Mouse (Mus musculus): ENCODE results near the gene Jade1. TPM values are rescaled to one million over a fixed set of nuclear protein-coding genes. Genes with fewer than 3 reads are reported as not detected.

Gene Jade1
- polyA plus RNA-seq, 1 experiment from 2014 or later, result 17.7 TPM

DNA sequence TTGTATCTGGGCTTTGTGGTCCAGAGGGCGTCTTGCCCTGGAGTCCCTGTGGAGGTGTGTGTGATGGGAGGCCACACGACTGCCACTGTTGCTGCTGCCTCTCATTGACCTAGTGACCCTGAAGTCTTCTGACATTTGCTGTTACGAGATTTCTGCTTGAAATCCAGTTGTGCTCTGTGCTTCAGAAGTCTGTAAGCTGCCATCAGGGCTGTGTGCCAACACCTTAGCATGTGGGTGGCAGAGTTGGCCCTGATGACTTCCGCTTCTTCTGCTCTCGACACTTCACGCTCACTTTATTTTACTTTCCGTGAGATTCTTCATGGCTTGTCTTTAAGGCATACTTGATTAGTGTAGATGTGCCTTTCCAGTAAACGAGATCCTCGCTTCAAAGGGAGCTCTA is 42.9 kb downstream of the Jade1 start:
- no peaks in the 10 kb centered on the region for H3K27me3 ChIP-seq (ENCODE audit: low read depth, poor library complexity, severe bottlenecking)
- WGBS, result 84% methylated on average over 9 of the region's 9 CpGs
- no peak overlapping the region for H3K4me3 ChIP-seq
- peaks cover 9% of the 10 kb centered on the region for H3K4me1 ChIP-seq
- peaks cover 85% of the 10 kb centered on the region for H3K36me3 ChIP-seq
- no peaks in the 10 kb centered on the region for H3K9me3 ChIP-seq (replicated peaks)
- H3K27ac ChIP-seq (replicated peaks), result no peak overlapping the region
- no peak for DNase-seq (ENCODE audit: low spot score)

DNA sequence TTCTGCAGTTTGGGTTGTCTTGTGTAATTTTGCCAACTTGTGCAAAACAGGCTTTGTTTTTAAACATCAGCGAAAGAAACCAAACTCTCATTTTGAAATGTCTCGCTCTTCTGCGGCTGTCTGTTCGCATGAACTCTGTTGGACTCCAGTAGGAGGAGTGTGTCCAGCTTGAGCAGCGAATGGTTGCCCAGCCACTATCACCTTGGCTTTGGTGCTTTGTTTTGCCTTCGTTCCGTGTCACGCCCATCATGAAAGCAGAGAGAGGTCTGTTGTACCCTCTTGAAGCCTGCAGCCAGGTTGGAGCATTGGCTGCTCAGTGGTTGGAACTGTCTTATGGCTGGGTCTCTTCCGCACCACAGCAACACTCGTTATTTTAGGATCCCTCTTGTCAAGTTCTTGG is 43.7 kb downstream of the Jade1 start:
- Histone ChIP-seq H3K4me1 (peaks cover 17% of the 10 kb centered on the region), H3K27me3 (ENCODE audit: low read depth, poor library complexity, severe bottlenecking) (no peaks in the 10 kb centered on the region), H3K9me3 (replicated peaks) (no peaks in the 10 kb centered on the region), H3K27ac (replicated peaks) (peak overlapping the region; percentile 55), H3K36me3 (peaks cover 82% of the 10 kb centered on the region), H3K4me3 (no peak overlapping the region)
- 91% methylated on average over 10 of the region's 10 CpGs for WGBS
- no peak for DNase-seq (ENCODE audit: low spot score)

- Histone ChIP-seq H3K4me1 (peaks cover 20% of the 10 kb centered on the region), H3K36me3 (peaks cover 82% of the 10 kb centered on the region), H3K27ac (replicated peaks) (peak overlapping the region; percentile 55), H3K27me3 (ENCODE audit: low read depth, poor library complexity, severe bottlenecking) (no peaks in the 10 kb centered on the region), H3K9me3 (replicated peaks) (no peaks in the 10 kb centered on the region), H3K4me3 (no peak overlapping the region)
- WGBS, result 88% methylated on average over 14 of the region's 14 CpGs
- peak; percentile 35 for DNase-seq (ENCODE audit: low spot score)
Measured at GRCm38 (mm10) chr3:41599806-41600589, 44.5 kb downstream of the Jade1 start.

GRCm38 (mm10) chr3:41601226-41602020 is 45.9 kb downstream of the Jade1 start:
- 83% methylated on average over 9 of the region's 9 CpGs for WGBS
- no peaks in the 10 kb centered on the region for H3K27me3 ChIP-seq (ENCODE audit: low read depth, poor library complexity, severe bottlenecking)
- peaks cover 20% of the 10 kb centered on the region for H3K4me1 ChIP-seq
- DNase-seq (ENCODE audit: low spot score), result no peak
- H3K36me3 ChIP-seq, result peaks cover 82% of the 10 kb centered on the region
- H3K4me3 ChIP-seq, result no peak overlapping the region
- H3K9me3 ChIP-seq (replicated peaks), result no peaks in the 10 kb centered on the region
- no peak overlapping the region for H3K27ac ChIP-seq (replicated peaks)

DNA sequence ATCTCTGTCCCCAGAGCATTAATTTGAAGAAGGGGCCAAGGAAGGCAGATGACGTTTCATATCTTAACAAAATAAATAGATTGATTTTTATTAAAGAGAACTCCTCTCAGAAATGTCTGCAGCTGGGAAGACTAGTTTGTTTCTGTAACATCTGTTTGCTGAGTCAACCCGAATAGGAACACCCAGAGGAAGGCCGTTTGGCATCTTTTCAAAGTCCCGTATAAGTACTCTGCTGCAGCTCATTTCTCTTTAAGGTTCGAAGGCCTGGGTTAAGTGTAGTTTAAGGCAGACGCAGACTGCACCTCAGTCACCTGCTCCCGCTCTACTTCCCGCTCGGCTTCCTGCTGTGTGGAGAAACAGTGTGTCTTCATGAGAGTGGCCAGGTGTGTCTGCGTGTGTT is 47.4 kb downstream of the Jade1 start:
- DNase-seq (ENCODE audit: low spot score), result no peak
- H3K27ac ChIP-seq (replicated peaks), result no peak overlapping the region
- H3K36me3 ChIP-seq, result peaks cover 82% of the 10 kb centered on the region
- H3K4me3 ChIP-seq, result no peak overlapping the region
- 63% methylated on average over 10 of the region's 10 CpGs for WGBS
- peaks cover 20% of the 10 kb centered on the region for H3K4me1 ChIP-seq
- H3K27me3 ChIP-seq (ENCODE audit: low read depth, poor library complexity, severe bottlenecking), result no peaks in the 10 kb centered on the region
- no peaks in the 10 kb centered on the region for H3K9me3 ChIP-seq (replicated peaks)

GRCm38 (mm10) chr3:41603470-41604019 is 48.0 kb downstream of the Jade1 start:
- WGBS, result 37% methylated on average over 5 of the region's 5 CpGs
- Histone ChIP-seq H3K27ac (replicated peaks) (peak overlapping the region; percentile 10; the same call in 1 of the 2 replicates), H3K4me3 (no peak overlapping the region), H3K36me3 (peaks cover 78% of the 10 kb centered on the region), H3K27me3 (ENCODE audit: low read depth, poor library complexity, severe bottlenecking) (no peaks in the 10 kb centered on the region), H3K4me1 (peaks cover 20% of the 10 kb centered on the region), H3K9me3 (replicated peaks) (no peaks in the 10 kb centered on the region)
- no peak for DNase-seq (ENCODE audit: low spot score)

GRCm38 (mm10) chr3:41604629-41605321 is 49.2 kb downstream of the Jade1 start:
- Histone ChIP-seq H3K36me3 (peaks cover 78% of the 10 kb centered on the region), H3K27ac (replicated peaks) (no peak overlapping the region), H3K9me3 (replicated peaks) (no peaks in the 10 kb centered on the region), H3K4me1 (peaks cover 16% of the 10 kb centered on the region), H3K4me3 (no peak overlapping the region), H3K27me3 (ENCODE audit: low read depth, poor library complexity, severe bottlenecking) (no peaks in the 10 kb centered on the region)
- WGBS, result 89% methylated on average over 12 of the region's 12 CpGs
- DNase-seq (ENCODE audit: low spot score), result no peak

DNA sequence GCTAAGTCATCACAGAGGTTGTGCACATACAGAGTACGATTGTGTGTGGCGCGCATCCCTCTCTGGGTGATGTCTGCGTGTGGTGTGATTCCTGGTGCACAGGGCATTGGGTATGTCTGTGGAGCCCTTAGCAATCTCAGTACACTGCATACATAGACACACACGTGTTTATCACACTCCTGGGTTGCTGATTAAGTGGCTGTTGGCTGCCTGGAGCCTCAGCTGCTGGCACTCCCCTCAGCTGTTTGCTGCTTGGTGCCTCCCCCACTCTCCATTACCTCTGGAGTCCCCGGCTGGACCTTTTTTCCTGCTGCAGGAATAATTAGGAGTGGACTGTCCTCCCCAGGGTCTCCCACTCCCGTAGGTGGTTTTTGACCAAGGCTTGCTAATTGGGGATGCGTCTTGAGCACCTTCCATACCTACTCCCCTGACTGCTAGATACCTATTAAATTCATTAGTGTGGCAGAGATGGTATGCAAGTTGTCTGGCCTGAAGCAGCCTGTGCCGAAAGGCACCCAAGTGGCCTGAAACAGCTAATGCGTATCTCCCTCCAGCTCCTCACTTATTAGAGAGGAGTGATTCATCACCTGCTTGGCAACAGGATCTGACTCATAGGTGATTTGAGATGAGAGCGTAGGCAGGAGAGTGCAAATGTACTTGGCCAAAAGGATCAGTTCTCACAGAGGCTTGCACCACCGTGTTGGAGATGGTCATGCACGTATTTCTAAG is 50.2 kb downstream of the Jade1 start:
- H3K4me1 ChIP-seq, result peaks cover 16% of the 10 kb centered on the region
- 91% methylated on average over 13 of the region's 13 CpGs for WGBS
- no peak overlapping the region for H3K27ac ChIP-seq (replicated peaks)
- H3K4me3 ChIP-seq, result no peak overlapping the region
- peaks cover 81% of the 10 kb centered on the region for H3K36me3 ChIP-seq
- no peaks in the 10 kb centered on the region for H3K27me3 ChIP-seq (ENCODE audit: low read depth, poor library complexity, severe bottlenecking)
- no peak for DNase-seq (ENCODE audit: low spot score)
- no peaks in the 10 kb centered on the region for H3K9me3 ChIP-seq (replicated peaks)

GRCm38 (mm10) chr3:41606330-41606664 is 50.8 kb downstream of the Jade1 start:
- Histone ChIP-seq H3K27me3 (ENCODE audit: low read depth, poor library complexity, severe bottlenecking) (no peaks in the 10 kb centered on the region), H3K27ac (replicated peaks) (no peak overlapping the region), H3K4me3 (no peak overlapping the region), H3K9me3 (replicated peaks) (no peaks in the 10 kb centered on the region), H3K36me3 (peaks cover 82% of the 10 kb centered on the region), H3K4me1 (peaks cover 16% of the 10 kb centered on the region)
- 85% methylated on average over 4 of the region's 4 CpGs for WGBS
- no peak for DNase-seq (ENCODE audit: low spot score)

- Histone ChIP-seq H3K36me3 (peaks cover 83% of the 10 kb centered on the region), H3K27me3 (ENCODE audit: low read depth, poor library complexity, severe bottlenecking) (no peaks in the 10 kb centered on the region), H3K27ac (replicated peaks) (no peak overlapping the region), H3K4me3 (no peak overlapping the region), H3K4me1 (peaks cover 16% of the 10 kb centered on the region), H3K9me3 (replicated peaks) (0 out of 2 replicates have a peak, but pooled peaks cover 3% of the 10 kb centered on the region)
- no peak for DNase-seq (ENCODE audit: low spot score)
- WGBS, result 96% methylated on average over 9 of the region's 9 CpGs
Measured at GRCm38 (mm10) chr3:41607050-41607449, 51.5 kb downstream of the Jade1 start.

- Histone ChIP-seq H3K36me3 (peaks cover 87% of the 10 kb centered on the region), H3K27me3 (ENCODE audit: low read depth, poor library complexity, severe bottlenecking) (no peaks in the 10 kb centered on the region), H3K4me3 (no peak overlapping the region), H3K4me1 (peaks cover 16% of the 10 kb centered on the region), H3K9me3 (replicated peaks) (0 out of 2 replicates have a peak, but pooled peaks cover 3% of the 10 kb centered on the region), H3K27ac (replicated peaks) (no peak overlapping the region)
- no peak for DNase-seq (ENCODE audit: low spot score)
- WGBS, result 96% methylated on average over 8 of the region's 8 CpGs
Measured at GRCm38 (mm10) chr3:41607467-41607866, 51.9 kb downstream of the Jade1 start.

DNA sequence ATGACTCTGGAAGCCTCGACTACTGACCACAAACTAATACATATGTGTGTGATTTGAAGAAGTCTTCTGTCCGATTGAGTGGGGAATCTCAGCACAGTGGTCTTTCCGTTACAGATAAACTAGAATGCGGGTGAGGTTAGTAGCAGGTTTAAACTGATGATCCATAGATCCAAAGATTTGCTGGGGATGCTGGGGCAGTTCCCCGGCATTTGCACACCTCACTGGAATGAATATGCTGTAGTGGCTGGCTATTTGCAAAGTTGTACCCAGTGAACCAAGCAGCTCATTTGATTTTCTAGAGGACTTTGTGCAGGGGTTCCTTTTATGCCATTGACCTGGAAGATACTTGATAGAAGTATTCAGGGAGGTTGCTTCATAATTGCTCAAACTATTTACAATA is 53.5 kb downstream of the Jade1 start:
- H3K4me3 ChIP-seq, result no peak overlapping the region
- WGBS, result 94% methylated on average over 5 of the region's 5 CpGs
- H3K27me3 ChIP-seq (ENCODE audit: low read depth, poor library complexity, severe bottlenecking), result no peaks in the 10 kb centered on the region
- no peak for DNase-seq (ENCODE audit: low spot score)
- no peak overlapping the region for H3K27ac ChIP-seq (replicated peaks)
- H3K36me3 ChIP-seq, result peaks cover 96% of the 10 kb centered on the region
- H3K4me1 ChIP-seq, result peaks cover 5% of the 10 kb centered on the region
- H3K9me3 ChIP-seq (replicated peaks), result 0 out of 2 replicates have a peak, but pooled peaks cover 3% of the 10 kb centered on the region
